Mouse (Mus musculus) megakaryocyte progenitor cell, adult 5-6 weeks (primary cell): ENCODE measurements around the gene Krtap29-1. TPM values are rescaled to one million over a fixed set of nuclear protein-coding genes. Genes with fewer than 3 reads are reported as not detected.

ENCODE experiments used
- ATAC-seq: replicated peaks from 2 replicates; pipeline ENCODE4 v1.8.0; 2016; ENCODE audit warnings: mild to moderate bottlenecking, moderate TSS enrichment, inconsistent platforms; ENCODE audit not compliant: poor library complexity
- total RNA-seq, 2 experiments: library from RNA; stranded (forward) in 1 of 2; stranded (reverse) in 1 of 2; fragments of 157-497, 149-512 nt in 1 of 2; fragments of 200-1000 nt in 1 of 2; gene quantifications; 2 replicates each; pipeline versions ENCODE4 v1.2.3 to v1.2.4; 2015 to 2017

Gene Krtap29-1
- total RNA-seq (2015) (not detected in 2 replicates), total RNA-seq (2017) (not detected in 2 replicates)

DNA sequence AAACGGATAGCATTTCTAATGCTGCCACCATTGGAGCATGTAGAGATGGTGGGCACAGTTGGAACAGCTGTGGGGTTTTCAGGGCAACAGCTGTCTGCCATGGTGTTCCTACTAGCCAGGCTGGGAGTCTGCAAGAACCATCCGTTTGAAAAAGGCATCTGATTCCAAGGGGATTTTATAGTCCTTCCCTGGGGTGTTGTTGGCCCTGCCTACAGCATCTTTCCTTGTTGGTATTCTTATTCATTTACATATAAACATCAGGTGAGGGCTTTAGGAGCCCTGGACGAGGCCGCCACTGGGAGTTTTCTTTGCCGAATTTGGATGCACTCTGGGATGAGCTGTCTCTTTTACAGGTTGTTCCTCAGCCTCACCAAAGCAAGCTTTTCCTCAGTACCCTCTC, at the start of gene Krtap29-1:
TSS of gene Krtap29-1 (minus strand) at position 101 of the 400 bp plus-strand sequence.
- no peak for ATAC-seq

DNA sequence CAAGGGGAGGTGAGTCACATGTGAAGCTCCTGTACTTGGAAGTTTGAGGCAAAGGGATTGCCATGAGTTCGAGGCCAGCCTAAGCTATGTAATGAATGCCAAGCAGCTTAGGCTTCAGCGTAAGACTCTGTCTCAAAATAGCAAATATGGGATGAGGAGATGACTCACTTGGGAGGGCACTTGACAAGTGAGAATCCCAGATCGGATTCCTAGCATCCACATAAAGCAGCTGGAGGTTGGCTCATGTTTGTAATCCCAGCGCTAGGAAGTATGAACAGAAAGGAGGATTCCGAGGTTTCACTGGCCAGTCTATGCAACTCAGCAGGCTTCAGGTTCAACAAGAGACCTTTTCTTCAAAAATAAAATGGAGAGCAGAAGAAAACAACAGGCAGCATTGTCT, 42.6 kb upstream of the Krtap29-1 start:
- no peak for ATAC-seq

DNA sequence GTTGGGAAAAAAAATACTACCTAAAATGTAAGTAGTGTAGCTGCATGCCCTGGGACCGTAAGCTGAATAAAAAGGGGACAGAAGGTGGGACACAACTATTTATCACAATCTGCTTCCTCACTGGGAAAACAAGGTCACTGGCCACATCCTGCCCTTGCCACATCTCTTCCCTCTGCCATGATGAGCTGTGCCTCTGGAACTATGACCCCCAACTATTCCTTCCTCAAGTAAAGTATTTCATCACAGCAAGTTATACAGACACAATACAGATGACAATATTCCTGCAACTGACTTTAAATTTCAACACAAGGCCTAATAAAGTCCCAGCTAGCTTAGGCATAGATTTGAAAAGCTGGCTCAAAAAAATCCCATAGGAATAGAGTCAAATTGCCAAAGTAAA, 40.6 kb upstream of the Krtap29-1 start:
- no peak for ATAC-seq

DNA sequence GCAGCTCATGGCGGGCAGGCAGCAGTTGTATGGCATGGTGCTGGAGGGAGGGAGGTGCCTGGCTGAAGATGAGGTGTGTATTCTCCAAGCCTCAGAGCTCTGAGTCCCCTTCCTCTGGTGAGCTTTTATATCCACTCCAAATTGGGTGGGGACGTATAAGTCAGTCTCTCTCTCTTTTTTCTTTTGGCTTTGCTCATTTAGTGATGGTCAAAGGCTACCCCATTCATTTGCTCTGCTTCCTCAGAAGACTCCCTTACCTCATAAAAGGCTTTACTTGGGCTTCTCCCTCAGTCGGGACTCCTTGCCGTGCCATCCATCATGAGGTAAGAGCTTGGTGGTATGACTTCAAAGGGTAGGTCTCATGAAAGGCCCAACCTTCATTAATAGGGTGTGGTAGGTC, 37.3 kb upstream of the Krtap29-1 start, which contains the start of gene Krt33a:
TSS of gene Krt33a (minus strand) at position 101 of the 400 bp plus-strand sequence.
- no peak for ATAC-seq

DNA sequence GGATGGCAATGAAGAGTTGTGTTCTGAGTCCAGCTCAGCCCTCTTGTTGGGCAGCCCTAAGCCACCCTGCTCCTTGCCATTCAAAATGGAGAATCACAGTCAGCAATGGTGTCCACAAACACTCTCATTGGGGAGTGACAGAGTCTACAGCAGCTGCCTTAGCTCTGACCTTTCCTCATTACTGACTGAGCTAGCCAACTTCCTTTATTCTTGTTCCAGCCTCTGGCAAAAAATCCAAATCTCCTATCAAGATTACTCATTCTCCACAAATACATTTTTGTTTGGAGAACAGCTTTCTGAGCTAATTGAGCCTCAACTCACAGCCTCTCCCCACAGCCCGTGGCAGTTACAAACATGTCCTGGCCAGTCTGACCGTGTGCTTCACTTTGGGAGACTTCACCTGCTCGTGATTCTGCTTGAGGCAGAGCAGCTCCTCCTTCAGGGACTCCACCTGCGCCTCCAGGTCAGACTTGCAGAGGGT, 34.9 kb upstream of the Krtap29-1 start:
- no peak for ATAC-seq

DNA sequence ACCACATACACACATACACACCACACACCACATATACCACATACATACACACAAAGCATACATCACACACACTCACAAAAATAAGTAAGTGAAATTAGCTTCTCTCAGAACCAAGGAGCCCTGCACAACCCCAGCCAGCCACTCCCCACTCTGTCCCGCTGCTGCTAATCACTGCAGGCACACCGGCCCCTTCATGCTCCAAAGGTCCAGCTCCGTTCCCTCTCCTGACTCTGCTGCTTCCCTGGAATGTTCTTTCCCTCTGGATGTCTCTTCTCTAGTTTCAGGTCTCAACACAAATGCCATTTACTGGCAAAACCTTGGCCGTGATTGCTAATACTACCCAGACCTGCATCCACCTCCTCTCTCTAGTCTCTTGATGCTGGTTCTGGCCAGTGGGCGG, 31.8 kb upstream of the Krtap29-1 start:
- no peak for ATAC-seq

DNA sequence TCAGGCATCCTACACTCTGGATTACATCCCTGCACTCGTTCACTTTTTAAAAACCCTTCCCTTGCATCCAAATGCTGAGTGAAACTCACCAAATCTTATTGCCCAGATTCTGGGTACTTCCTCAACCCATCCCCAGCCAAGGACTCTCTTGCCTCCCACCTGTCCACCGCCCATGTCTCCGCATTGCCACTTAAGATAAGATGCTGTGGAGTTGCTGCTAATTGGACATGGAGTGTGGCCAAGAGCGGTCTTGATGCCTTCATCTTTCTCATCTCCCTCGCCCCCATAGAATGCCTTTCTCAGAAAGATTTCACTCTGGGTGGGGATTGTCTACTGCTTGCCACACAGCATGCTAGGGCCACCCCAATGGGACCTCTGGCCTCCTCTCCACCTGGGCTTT, 29.5 kb upstream of the Krtap29-1 start:
- ATAC-seq = no peak

DNA sequence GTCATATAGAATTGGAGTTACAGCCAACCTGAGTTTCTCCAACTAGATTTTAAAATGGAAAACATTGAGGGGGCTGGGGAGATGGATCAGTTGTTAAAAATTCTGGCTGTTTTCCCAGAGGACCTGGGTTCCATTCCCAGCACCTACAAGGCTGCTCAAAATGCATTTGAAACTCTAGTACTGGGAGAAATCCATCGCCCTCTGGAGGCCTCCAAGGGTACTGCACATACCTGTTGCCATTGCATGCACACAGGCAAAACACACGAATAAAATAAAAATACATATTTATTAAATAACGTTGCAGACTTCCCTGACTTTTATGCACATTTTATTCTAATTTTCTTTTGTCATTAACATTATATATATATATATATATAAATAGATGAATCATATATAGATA, 27.8 kb upstream of the Krtap29-1 start:
- ATAC-seq = no peak

DNA sequence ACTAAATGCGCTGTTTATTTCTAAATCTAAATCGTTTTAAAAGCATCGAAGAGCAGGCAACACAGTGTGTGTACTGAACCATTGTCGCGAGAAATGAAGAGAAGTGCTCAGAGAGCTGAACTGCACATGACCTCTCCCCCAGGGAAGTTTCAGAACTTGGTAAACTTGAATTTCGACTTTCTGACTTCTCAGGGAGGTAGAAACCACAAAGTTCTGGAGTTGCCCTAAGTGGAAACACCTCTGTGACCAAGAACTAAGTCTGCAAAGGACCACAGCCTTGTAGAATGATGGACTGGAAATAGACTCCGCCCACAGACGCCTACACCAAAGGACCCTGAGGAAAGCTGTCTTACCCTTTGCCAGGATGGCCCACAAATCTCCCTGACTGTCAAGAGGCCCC, 27.1 kb upstream of the Krtap29-1 start:
- no peak for ATAC-seq

DNA sequence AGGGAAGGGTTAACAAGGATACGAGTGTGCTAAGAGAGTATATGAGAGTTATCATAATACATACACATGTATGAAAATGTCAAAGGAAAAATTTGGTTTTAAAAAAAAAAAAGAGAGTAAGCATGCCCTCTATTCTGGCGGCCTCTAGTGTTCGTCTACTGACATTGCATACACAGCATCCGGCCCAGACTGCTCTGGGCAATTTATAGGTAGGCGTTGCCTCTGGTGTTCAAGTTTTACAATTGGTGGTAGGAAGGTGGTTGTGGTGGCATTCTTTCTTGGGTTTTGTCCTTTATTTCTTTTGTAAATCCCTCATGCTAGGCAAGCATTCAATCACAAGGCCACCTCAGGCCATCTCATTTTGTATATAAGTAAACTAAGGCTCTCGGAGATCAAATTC, 26.0 kb upstream of the Krtap29-1 start:
- ATAC-seq = peak; percentile 74

DNA sequence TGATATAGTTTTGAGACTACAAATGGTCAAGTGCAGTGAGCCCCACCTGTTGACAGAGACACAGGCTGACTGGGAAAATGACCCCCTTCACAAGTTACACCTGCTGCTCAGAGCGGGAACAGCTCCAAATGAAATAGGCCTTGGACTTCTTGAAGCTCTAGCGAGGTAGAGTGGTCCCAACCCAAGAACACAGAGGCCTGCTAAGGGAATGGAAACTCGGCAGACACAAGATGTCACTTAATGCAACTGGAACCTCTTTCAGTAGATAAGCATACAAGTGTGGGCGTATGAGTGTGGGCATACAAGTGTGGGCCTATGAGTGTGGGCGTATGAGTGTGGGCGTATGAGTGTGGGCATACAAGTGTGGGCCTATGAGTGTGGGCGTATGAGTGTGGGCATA, 20.2 kb upstream of the Krtap29-1 start:
- ATAC-seq = no peak

DNA sequence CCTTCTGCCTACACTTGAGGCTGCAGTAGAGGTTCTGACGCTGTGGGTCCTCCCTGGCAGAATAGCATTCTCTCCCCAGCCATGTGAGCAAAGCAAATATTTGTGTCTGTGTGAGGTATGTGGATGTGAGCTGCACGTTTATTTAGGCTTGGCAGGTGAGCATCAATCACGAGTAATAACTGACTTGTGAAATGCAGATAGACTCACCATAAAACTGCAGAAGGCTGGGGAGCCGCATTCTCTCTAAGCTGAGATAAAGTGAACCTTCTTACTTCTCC, 15.5 kb upstream of the Krtap29-1 start:
- ATAC-seq = no peak

DNA sequence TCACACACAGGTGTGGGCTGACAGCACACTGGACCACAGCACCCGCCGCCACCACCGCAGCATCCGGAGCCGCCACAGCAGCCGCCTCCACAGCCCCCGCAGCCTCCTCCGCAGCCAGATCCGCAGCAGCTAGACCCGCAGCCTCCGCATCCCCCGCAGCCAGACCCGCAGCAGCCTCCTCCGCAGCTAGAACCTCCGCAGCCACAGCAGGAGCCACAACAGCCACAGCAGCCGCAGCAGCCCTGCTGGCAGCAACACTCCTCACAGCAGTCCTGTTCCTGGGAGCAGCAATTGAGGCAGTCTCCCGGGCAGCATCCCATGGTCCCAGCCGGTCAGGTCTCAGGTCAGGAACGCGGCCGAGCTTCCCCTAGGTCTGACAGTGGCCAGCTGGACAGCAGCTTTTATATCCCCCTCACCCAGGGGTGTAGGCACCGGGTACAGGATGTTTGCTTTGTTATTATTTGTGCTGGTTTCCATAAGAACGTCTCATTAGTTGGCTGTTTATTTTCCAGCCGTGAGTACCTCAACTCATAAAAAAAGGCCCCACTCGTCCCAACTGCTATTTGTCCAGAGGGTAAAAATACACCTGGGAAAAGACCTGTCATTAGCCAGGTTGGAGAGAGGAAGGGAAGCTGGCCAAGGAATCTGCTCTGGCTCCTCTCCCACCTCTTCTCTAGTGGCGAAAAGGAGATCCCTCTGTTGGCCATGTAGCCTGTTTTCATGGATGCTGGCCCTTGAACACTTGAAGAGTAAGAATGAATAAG, 14.9 kb upstream of the Krtap29-1 start, which contains the start of gene Krtap17-1:
TSS of gene Krtap17-1 (minus strand) at position 375 of the 764 bp plus-strand sequence.
- ATAC-seq = no peak

DNA sequence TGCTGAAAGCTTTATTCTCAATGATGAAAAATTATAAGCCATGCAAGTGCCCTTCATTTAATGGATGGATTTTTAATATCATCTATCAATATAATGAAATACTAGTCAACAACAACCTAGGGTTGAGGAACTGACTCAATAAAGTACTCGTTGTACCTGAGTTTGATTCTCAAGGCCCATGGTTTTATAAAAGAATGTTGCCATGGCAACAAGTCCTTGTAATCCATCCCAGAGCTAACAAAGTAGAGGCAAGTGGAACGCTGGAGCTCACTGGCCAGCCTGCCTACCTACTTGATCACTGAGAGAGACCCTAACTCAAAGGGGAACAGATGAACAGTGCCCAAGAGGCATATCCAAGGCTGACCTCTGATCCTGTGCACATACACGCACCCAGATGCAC, 11.7 kb upstream of the Krtap29-1 start:
- no peak for ATAC-seq

DNA sequence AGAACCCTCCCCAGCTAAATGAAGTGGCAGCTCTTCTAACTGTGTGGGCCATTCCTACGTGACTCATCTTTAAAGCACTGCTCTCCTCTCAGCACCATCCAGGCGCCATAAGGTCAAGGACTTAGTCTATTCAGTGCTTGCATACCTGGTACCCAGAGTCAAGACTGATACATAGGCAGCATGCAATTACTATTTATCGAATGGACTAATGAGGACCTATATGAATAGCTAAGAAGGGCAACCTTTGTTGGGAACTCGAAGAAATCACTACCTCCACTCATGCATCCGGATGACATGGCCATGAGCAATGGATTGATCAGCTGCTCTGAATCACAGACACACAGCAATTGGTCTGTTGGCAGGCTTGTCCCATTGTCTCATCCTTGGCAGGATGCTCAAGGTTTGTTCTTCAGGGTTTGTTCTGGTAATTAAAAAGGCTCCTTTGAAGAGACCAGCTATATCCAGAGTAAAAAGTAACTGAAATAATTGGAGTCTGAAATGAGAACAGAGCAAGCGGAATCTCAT, 11.1 kb upstream of the Krtap29-1 start:
- ATAC-seq = no peak

DNA sequence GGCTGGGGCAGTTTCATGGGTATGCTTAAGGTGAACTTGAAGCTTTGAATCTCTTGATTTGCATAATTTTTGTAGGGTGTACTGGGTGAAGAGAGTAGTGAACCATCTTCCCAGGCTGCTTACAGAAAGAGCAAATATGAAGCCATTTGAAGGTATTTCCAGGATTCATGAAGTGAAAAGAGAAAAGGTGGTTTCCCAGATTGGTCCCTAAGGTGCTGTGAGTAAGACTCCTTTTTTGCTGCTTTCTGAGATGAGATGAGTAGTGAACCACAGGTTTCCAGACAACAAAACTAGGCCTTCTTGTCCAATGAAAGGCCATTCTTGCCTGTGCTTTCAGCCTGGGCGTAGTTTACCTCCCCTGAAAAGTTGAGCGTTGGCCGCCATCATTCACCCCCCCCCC, 9.7 kb upstream of the Krtap29-1 start:
- no peak for ATAC-seq

DNA sequence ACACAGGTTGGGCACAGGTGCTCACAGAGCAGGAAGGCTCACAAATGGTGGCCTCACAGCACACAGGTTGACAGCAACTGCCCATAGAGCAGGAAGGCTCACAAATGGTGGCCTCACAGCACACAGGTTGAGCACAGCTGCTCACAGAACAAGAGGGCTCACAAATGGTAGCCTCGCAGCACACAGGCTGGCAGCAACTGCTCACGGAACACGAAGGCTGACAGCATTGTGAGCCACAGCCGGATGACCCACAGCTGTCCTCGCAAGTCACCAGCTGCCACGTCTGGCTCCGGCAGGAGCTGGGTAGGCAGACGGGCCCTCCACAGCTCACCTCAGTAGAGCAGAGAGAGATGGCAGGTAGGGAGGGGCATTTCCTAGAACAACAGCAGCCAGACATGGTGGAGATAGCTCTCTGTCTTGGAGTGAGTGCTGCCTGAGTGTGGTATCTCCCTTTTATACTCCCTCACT, 7.4 kb upstream of the Krtap29-1 start, which contains the start of gene Krtap16-1:
TSS of gene Krtap16-1 (minus strand) at position 418 of the 468 bp plus-strand sequence.
- no peak for ATAC-seq

DNA sequence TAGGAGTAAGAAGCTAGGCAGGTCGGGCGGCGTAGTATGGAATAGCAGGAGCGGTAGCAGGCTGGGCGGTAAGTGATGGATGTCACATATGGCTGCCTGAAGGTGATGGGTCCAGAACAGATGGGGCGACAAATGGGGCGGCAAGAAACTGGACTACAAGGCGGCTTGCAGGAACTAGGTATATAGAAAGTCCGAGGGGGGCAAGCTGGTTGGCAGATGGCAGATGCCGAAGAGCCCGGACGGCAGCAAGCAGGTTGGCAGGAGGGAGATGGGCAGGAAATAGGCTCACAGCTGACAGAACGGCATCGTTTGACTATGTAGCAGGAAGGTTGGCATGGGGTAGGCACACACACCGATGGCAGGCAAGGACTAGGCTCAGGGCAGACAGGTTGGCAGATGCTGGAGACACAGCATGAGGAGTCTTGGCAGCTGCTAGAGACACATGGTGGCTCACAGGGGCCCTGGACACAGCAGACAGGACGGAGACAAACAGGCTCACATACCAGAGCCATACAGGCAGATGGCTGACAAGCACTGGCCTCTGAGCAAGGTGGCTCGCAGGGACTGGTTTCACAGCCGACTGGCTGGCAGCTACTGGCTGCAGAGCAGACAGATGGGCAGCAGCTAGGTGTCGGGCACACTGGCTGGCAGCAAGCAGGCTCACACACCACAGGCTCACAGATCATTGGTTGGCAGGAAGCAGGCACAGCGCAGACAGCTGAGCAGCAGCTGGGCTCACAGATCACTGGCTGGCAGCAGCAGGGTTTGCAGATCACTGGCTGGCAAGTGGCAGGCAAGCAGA, 6.6 kb upstream of the Krtap29-1 start:
- no peak for ATAC-seq

DNA sequence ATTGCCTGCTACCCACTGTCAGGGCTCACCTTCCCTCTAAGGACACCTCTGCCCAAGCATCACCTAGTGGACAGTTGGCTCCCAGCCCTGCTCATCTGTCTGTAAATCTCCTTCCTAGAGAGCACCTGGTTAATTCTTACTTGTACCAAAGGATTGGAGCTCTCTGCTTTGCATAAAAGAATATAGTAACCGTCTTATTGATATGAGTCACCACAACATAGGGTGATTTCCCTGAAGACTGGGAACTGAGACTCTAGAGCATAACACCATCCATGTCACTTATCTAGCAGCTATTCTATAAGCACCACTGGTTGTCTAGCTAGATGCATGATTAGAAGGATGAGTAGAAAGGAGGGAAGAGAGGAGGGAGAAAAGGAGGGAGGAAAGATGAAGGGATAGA, 4.6 kb upstream of the Krtap29-1 start:
- no peak for ATAC-seq

DNA sequence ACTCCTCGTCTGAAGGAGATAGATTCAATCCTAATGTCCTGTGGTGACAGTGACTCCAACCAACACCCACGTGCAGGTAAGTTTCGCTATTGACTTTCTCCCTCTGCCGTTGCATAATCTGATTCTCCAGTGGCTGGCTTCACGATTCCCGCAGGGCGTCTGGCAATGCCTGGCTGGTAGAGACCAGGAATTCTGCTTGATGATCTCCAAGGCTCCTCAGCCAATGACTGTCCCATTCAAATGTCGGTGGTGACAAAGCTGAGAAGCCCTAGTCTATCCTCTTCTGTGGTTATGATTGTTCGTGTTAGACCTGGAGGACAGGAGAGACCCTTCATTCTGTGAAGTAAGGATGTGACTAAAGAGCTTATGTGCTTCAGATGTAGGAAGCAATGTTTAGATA, 3.9 kb upstream of the Krtap29-1 start:
- no peak for ATAC-seq

DNA sequence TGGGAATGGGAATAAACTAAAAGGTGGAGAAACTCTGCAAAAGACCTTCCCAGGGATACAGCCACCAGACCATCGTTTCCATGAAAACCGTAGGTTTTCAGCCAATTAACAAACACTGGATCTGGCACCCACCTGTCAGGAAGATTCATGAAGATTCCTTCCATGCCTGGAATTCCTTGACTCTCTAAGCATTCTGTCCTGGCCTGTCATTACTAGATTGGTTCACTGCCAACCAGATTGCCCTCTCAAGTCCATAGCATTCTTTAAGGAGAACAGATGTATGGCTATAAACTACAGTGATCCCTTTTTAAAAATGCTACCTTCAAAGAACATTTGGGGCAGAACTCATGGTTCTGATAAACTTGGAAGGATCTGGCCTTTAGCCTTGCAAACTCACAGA, 12.9 kb downstream of the Krtap29-1 start:
- no peak for ATAC-seq

DNA sequence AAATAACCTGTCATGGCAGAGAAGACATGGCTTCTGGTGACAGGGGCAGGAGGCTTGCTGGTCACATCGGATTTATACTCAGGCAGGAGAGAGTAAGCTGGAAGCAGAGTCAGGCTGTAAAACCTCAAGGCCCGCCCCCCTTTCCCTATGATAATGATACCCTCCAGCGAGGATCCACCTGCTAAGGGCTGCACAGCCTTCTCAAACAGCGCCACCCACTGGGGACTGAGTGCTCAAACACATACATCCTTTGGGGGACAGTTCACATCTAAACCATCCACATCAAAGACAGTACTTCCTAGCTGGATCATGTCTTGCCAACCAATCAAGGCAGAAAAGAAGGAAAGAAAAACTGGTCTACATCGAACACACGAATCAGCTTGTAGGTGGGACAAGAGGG, 14.6 kb downstream of the Krtap29-1 start:
- no peak for ATAC-seq
